Mouse (Mus musculus) retina, adult 2 months (tissue): ENCODE measurements around the gene Olfr589.
"Not testable (repeated sequence)": the region's sequence is repeated elsewhere in the genome, so short reads cannot be mapped to it uniquely, and the experiment has no call there.

Experiments used
- DNase-seq: peaks from one replicate; pipeline ENCODE4 v3.0.0-alpha.2; 2012; ENCODE audit warnings: low read depth, low spot score

Olfr589 gene

DNA sequence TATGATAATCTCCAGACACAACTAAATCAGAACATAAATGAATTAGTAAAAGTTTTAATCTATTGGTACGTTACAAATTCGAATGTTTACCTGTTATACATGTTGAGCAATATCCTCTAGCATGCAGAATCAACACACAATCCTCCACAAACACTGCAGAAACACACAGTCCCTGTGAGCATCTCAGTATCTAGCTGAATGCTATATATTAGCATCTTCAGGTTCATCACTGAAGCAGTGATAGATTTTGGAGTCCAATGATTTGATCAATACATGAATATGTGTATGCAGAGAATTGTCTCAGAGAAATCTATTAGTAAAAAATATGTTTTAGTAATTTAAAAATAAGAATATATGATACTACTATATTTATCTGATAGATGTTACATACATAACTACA, at the start of gene Olfr589:
Olfr589 (minus strand) TSS at position 101 of the 400 bp plus-strand sequence.
- no peak for DNase-seq

- not testable (repeated sequence) for DNase-seq
Observed at GRCm38 (mm10) chr7:103184503-103184902, 28.3 kb upstream of the Olfr589 start, which contains the start of gene Olfr592. Gene Olfr592 (plus strand): TSS chr7:103184803.

- no peak for DNase-seq
Observed at GRCm38 (mm10) chr7:103178240-103178639, 22.1 kb upstream of the Olfr589 start, which contains the start of gene Olfr591. Gene Olfr591 (minus strand): TSS chr7:103178340.

GRCm38 (mm10) chr7:103169697-103170096, 13.5 kb upstream of the Olfr589 start:
- DNase-seq, result no peak

GRCm38 (mm10) chr7:103140579-103140978, 15.6 kb downstream of the Olfr589 start, which contains the start of gene Olfr588-ps1:
Gene Olfr588-ps1 (plus strand): TSS chr7:103140879.
- DNase-seq, result no peak

GRCm38 (mm10) chr7:103125538-103125937, 30.6 kb downstream of the Olfr589 start, which contains the start of gene Olfr586:
Gene Olfr586 (minus strand): TSS chr7:103125638.
- DNase-seq, result no peak

GRCm38 (mm10) chr7:103119406-103119805, 36.8 kb downstream of the Olfr589 start:
- no peak for DNase-seq
